Mouse (Mus musculus): ENCODE results near the gene Ripk1.

- no peak for TF ChIP-seq CTCF (IDR thresholded peaks at IDR 0.05; ENCODE audit: low read depth)
- no peak for TF ChIP-seq EP300 (IDR thresholded peaks at IDR 0.05; ENCODE audit: low read depth)
Measured at GRCm38 (mm10) chr13:34037172-34038055, 35.3 kb downstream of the Ripk1 start, which contains the start of gene Bphl.
